Mouse (Mus musculus): ENCODE results near the gene Gm7945.
"Not testable (repeated sequence)": the region's sequence is repeated elsewhere in the genome, so short reads cannot be mapped to it uniquely, and the experiment has no call there.

The Gm7945 gene

DNA sequence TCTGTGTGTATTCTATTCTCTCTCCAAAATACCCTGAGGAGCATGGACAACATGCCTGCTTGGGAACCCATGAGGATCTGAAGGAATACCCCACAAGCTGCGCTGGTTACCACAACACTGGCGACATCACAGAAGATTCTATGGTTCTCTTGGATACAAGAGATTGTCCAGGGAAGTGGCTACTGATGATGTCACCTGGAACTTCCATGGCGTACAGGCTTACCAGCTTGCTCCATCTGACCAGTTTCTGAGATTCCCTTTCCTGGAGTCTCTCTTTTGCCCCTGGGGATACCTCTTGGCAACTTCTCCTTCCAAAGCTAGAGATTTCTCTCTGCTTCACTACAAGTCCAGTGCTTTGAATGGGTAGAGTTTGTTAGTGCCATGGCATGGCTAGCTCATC is at the start of gene Gm7945:
TSS of gene Gm7945 (minus strand) at position 101 of the 400 bp plus-strand sequence.
- DNase-seq, result not testable (repeated sequence)

DNA sequence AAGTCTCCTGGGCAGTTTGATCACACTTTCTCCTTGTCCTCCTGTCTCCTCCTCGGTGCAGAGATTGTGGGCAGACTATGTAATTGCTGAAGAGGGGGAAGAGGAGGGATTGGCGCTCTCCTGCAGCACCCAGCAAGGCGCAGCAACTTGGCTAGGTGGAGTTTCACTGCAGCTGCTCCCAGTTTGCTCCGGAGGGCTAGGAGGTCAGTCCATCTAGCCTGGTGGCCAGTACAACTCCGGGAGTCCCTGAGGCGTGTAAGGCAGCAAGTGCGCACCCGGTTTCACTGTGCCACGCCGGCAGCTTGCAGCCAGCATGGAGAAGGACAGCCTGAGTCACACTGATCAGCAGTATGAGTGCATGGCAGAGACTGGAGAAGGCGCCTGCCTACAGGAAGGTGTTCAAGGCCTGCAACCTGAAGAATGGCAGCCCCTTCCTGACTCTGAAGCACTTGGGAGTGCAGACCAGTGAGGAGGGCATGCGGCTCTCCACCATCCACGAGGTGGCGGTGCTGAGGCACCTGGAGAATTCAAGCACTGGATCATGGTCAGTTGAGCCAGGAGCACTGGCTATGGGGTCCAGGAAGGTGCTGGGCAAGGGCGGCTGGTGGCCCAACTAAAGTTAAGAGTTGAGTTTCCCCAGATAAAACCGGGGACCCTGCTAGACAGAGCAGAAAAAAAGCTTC is 39.4 kb upstream of the Gm7945 start:
- not testable (repeated sequence) for DNase-seq

DNA sequence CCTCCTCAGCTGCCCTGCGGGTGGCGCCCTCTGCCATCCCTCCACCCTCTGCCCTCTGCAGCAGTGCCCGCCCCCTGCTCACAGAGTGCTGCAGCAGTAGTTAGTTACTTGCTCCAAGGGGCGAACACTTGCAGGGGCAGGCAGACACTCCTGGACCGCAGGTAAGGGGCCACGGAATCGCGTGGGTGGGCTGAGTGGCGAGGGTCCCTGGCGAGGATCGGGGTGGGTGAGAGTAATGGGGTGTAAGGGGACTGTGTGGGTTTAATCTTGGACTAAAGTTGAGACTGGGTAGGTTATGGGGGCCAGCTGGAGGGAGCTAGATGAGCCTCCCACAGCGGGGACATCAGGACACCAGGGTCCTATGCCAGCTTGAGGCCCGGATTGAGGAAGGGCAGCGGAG is 38.5 kb upstream of the Gm7945 start:
- not testable (repeated sequence) for DNase-seq

DNA sequence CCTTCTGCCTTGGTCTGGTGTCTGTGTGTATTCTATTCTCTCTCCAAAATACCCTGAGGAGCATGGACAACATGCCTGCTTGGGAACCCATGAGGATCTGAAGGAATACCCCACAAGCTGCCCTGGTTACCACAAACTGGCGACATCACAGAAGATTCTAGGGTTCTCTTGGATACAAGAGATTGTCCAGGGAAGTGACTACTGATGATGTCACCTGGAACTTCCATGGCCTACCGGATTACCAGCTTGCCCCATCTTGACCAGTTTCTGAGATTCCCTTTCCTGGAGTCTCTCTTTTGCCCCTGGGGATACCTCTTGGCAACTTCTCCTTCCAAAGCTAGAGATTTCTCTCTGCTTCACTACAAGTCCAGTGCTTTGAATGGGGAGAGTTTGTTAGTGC is 22.0 kb upstream of the Gm7945 start, which contains the start of gene Gm6482:
TSS of gene Gm6482 (minus strand) at position 101 of the 400 bp plus-strand sequence.
- not testable (repeated sequence) for DNase-seq

DNA sequence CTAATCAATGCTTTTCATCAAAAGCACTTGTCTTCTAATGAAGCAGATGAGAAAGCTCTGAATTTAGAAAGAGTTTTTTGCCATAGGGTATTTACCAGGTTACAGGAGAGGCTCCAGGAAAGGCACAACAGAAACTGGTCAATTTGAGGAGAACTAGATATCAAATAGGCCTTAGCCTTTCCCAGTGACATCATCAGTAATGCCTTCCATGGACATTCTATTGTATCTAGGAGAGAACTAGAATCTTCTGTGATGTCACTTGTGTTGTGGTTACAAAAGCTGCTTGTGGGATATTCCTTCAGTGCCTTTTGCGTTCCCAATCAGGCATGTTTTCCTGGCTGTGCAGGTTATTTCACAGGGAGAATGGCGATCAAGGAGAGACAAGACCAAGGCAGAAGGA is 37.9 kb downstream of the Gm7945 start, which contains the start of gene Gm5798:
TSS of gene Gm5798 (plus strand) at position 301 of the 400 bp plus-strand sequence.
- DNase-seq, result not testable (repeated sequence)
